Mouse (Mus musculus) cerebellum, adult 2 months (tissue): ENCODE results near the gene Sema4d.

Experiments
- CTCF ChIP-seq: fragments of 200-500 bp; IDR thresholded peaks from 2 replicates; pipeline ENCODE4 v1.5.1; 2011; ENCODE audit warnings: low read depth, mild to moderate bottlenecking, control low read depth, low read length, moderate library complexity, borderline replicate concordance; ENCODE audit not compliant: insufficient read depth
- POLR2A ChIP-seq: fragments of 200-500 bp; IDR thresholded peaks from 2 replicates; pipeline ENCODE4 v1.6.1; 2011; ENCODE audit warnings: low read length, control low read depth, borderline replicate concordance; ENCODE audit not compliant: insufficient read depth

- no peak for TF ChIP-seq CTCF
- no peak for TF ChIP-seq POLR2A
Observed at GRCm38 (mm10) chr13:51719256-51719655, 74.3 kb downstream of the Sema4d start.
